Mouse (Mus musculus) midbrain, embryonic 14.5 days (tissue): ENCODE data around the gene Rfx5. TPM values are rescaled to one million over a fixed set of nuclear protein-coding genes. Genes with fewer than 3 reads are reported as not detected.
"Not testable (repeated sequence)": the region's sequence is repeated elsewhere in the genome, so short reads cannot be mapped to it uniquely, and the experiment has no call there.

Experiments
- ATAC-seq: fragments of 200-750 bp; cut with Nextera tagmentation; 2 replicates; pipeline ENCODE4 v1.8.0; 2017; ENCODE audit warnings: moderate number of reproducible peaks, moderate library complexity; ENCODE audit not compliant: low FRiP score, low TSS enrichment
- DNase-seq: peaks from one replicate; pipeline ENCODE4 v3.0.0-alpha.2; 2015
- H3K27ac ChIP-seq: fragments of 300-500 bp; sonication (generic); replicated peaks from 2 replicates; pipeline ENCODE4 v1.5.1; 2014; ENCODE audit warnings: mild to moderate bottlenecking, low read depth, low read length, moderate library complexity
- H3K27me3 ChIP-seq: fragments of 300-500 bp; sonication (generic); 2 replicates; pipeline ENCODE4 v1.6.1; 2014; ENCODE audit warnings: low read length, control low read depth, mixed read lengths; ENCODE audit not compliant: control insufficient read depth, insufficient read depth
- H3K36me3 ChIP-seq: fragments of 300-500 bp; sonication (generic); 2 replicates; pipeline ENCODE4 v1.6.1; 2014; ENCODE audit warnings: low read length, control low read depth; ENCODE audit not compliant: control insufficient read depth, insufficient read depth
- H3K4me1 ChIP-seq: fragments of 300-500 bp; sonication (generic); 2 replicates; pipeline ENCODE4 v1.6.1; 2014; ENCODE audit warnings: mild to moderate bottlenecking, antibody characterized with exemption, low read length, control low read depth; ENCODE audit not compliant: control insufficient read depth, insufficient read depth
- H3K4me2 ChIP-seq: fragments of 300-500 bp; sonication (generic); 2 replicates; pipeline ENCODE4 v1.6.1; 2014; ENCODE audit warnings: mild to moderate bottlenecking, low read length, moderate library complexity
- H3K4me3 ChIP-seq: fragments of 300-500 bp; sonication (generic); replicated peaks from 2 replicates; pipeline ENCODE4 v1.5.1; 2014; ENCODE audit warnings: low read depth, low read length
- H3K9ac ChIP-seq: fragments of 300-500 bp; sonication (generic); replicated peaks from 2 replicates; pipeline ENCODE4 v1.6.1; 2014; ENCODE audit warnings: mild to moderate bottlenecking, low read length, moderate library complexity
- H3K9me3 ChIP-seq: fragments of 300-500 bp; sonication (generic); 2 replicates; pipeline ENCODE4 v1.6.1; 2016; ENCODE audit warnings: low read length, control low read depth, mixed read lengths; ENCODE audit not compliant: control insufficient read depth
- WGBS: fragments of 180-500 bp; shearing (Covaris S2); extraction: QIAGEN DNeasy Blood & Tissue Kit; methylation state at CpG from one replicate; pipeline ENCODE4 v1.1.7; 2014; 5-methylcytosine and 5-hydroxymethylcytosine counted together
- polyA plus RNA-seq: library from polyadenylated mRNA; unstranded; fragments of >200 nt; fragmentation: Nextera tagmentation; extraction: Ambion mirVana; gene quantifications from 2 replicates; pipeline ENCODE4 v1.2.1, GENCODE M21; 2014

The Rfx5 gene
- polyA plus RNA-seq, 1 experiment from 2014 or later, result 8.3 TPM

DNA sequence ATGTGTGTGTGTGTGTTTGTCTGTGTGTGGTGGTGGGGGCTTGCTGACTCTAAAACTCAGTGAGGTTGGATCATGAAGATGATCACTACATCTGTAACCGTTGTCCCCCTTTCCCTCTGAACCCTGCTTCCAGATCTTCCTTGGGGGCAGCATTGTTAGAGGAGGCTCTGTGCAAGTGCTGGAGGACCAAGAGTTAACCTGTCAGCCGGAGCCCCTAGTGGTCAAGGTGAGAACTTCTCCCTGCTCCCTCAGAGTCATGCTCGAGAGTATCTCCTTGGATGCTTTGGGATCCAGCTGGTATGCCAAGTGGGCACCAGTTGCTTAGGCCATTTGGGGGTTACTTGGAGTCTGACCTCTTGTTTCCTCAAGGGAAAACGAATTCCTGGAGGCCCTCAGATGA is 10.2 kb upstream of the Rfx5 start:
- H3K36me3 ChIP-seq, H3K9ac ChIP-seq, H3K4me1 ChIP-seq, H3K27ac ChIP-seq, H3K4me2 ChIP-seq, H3K27me3 ChIP-seq, H3K4me3 ChIP-seq, DNase-seq, ATAC-seq, H3K9me3 ChIP-seq: not testable (repeated sequence)
- WGBS, result 16% methylated on average over 4 of the region's 4 CpGs

DNA sequence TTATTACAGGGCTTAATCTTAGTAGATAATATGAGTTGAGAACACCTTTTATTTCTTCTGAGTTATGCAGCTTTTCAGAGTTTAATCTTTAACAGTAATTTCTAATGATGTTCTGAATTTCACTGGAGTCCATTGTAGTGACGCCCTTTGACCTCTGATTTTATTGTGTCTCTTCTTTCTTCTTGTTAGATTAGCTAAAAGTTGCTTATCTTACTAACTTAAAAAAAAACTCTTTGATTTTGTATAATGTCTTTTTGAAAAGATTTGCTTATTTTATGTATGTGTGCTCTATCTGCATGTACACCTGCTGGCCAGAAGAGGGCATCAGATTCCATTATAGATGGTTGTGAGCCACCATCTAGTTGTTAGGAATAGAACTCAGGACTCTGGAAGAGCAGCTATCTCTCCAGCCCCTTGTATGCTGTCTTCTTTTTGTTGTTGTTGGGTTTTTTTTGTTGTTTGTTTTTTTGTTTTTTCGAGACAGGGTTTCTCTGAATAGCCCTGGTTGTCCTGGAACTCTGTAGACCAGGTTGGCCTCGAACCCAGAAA is 5.7 kb upstream of the Rfx5 start:
- WGBS, result 74% methylated on average over 3 of the region's 3 CpGs
- no peak for DNase-seq
- Histone ChIP-seq H3K4me2 (no peak overlapping the region), H3K4me3 (no peak overlapping the region), H3K27ac (no peak overlapping the region), H3K36me3 (no peaks in the 10 kb centered on the region), H3K9ac (no peak overlapping the region), H3K4me1 (peaks cover 6% of the 10 kb centered on the region; the same call in 1 of the 2 replicates), H3K27me3 (no peaks in the 10 kb centered on the region), H3K9me3 (no peaks in the 10 kb centered on the region)
- ATAC-seq, result no peak

DNA sequence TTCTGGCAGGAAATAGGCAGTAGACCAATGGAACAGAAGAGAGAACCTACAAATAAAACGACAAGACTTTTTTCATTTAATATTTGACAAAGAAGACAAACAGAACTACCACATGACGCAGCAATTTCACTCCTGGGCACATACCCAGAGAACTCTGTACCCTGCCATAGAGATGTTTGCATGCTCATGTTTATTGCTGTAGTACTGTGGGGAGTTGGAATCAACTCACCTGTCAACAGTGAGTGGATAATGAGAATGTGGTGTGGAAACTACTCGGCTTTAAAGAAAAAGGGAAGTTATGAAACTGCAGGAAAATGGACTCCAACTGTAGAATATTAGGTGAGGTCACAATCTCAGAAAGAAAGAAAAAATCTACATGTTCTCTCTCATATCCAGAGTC is 4.2 kb upstream of the Rfx5 start:
- no peak overlapping the region for H3K9ac ChIP-seq
- H3K27ac ChIP-seq, result no peak overlapping the region
- no peaks in the 10 kb centered on the region for H3K27me3 ChIP-seq
- ATAC-seq, result no peak
- H3K4me3 ChIP-seq, result no peak overlapping the region
- no peak for DNase-seq
- no peaks in the 10 kb centered on the region for H3K9me3 ChIP-seq
- H3K4me2 ChIP-seq, result no peak overlapping the region
- peaks cover 8% of the 10 kb centered on the region for H3K4me1 ChIP-seq
- H3K36me3 ChIP-seq, result no peaks in the 10 kb centered on the region
- WGBS, result 92% methylated on average over 3 of the region's 3 CpGs

DNA sequence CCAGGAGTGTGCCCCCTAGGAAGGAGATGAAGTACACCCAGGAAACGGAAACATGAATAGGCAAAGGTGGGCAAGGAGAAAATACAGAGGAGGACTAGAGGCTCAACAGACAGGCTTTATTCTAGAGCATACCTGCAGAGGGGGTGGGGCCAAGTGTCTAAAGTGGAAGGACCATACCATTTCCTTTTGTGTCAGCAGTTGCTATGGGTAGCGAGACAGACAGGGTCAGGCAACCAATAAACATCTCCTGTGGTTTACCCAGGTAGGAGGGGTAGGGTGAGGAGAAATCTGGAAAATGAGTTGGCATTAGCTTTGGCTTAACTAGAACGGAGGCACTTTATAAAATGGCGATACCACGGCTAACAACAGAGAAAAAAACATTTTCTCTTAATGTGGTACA is 1.1 kb upstream of the Rfx5 start:
- Histone ChIP-seq H3K36me3 (peaks cover 21% of the 10 kb centered on the region), H3K27me3 (no peaks in the 10 kb centered on the region), H3K9me3 (no peaks in the 10 kb centered on the region), H3K9ac (no peak overlapping the region; the same call in 1 of the 2 replicates), H3K4me3 (peak overlapping the region; percentile 57), H3K4me2 (peak overlapping the region; percentile 53), H3K4me1 (peaks cover 15% of the 10 kb centered on the region), H3K27ac (no peak overlapping the region)
- DNase-seq, result peak; percentile 20
- ATAC-seq, result no peak
- WGBS, result 73% methylated on average over 5 of the region's 5 CpGs

DNA sequence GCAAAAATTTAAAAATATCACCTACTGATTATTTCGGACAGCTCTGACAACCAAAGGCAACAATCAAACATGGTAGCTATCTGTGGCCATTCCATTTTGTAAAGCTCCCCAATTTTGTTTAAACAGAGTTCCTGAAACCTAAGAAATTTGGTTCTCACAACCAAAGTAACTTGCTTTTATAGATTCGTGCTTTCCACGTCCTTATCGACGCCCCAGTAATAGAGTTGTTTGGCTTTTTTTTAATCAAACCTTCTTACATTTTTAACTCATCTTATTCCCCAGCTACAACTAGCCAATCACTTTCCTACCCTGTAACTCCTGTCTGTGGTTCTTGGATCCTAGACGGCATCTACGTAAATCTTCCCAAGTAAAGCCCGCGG is 501 bp upstream of the Rfx5 start:
- DNase-seq (no peak), ATAC-seq (0 out of 2 replicates have a peak, but pooled peaks have one; percentile 12)
- 17% methylated on average over 9 of the region's 9 CpGs for WGBS
- Histone ChIP-seq H3K27me3 (no peaks in the 10 kb centered on the region), H3K9me3 (no peaks in the 10 kb centered on the region), H3K36me3 (peaks cover 27% of the 10 kb centered on the region), H3K4me3 (peak overlapping the region; percentile 57), H3K4me1 (peaks cover 15% of the 10 kb centered on the region), H3K4me2 (peak overlapping the region; percentile 53), H3K27ac (peak overlapping the region; percentile 88), H3K9ac (peak overlapping the region; percentile 76; the same call in 1 of the 2 replicates)

DNA sequence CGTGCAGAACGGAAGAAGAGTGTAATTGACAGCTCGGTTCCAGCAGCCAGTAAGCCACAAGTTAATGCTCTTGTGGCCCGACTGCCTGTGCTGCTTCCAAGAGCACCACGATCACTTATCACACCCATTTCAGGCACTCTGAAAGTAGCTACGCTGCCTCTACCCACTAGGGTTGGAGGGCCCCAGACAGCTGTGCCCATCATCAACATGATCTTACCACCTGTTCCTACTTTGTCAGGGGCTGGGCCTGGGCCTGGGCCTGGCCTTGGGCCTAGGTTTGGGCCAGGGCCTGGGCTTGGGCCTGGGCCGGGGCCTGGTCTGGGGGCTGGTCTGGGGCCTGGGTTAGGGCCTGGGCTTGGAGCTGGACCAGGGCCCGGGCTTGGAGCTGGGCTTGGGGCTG is 4.4 kb downstream of the Rfx5 start:
- WGBS, result 92% methylated on average over 8 of the region's 8 CpGs
- ATAC-seq (no peak), DNase-seq (no peak)
- Histone ChIP-seq H3K36me3 (peaks cover 37% of the 10 kb centered on the region), H3K4me2 (no peak overlapping the region), H3K9ac (0 out of 2 replicates have a peak overlapping the region, but pooled peaks have one; percentile 9), H3K4me3 (no peak overlapping the region), H3K27ac (no peak overlapping the region), H3K9me3 (no peaks in the 10 kb centered on the region), H3K4me1 (peaks cover 9% of the 10 kb centered on the region), H3K27me3 (no peaks in the 10 kb centered on the region)

DNA sequence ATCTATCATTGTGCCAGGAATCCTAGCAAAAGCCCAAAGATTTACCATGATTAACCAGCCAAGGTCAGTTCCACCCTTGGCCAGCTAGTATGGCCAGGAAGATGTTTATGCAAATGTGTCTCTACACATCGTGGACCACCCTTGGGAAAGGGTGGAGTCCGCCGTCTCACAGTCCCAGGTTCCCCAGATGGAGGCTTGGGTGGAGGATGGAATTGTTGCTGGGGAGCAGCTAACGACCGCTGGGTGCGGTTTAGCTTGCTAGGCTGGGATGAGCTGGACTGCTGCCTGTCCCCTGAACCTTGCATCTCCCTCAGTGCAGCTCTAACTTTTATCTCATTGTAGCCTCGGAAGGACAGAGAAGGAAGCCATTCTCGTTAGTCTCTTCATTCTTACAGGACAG is 6.0 kb downstream of the Rfx5 start:
- Histone ChIP-seq H3K4me1 (peaks cover 5% of the 10 kb centered on the region), H3K27me3 (no peaks in the 10 kb centered on the region), H3K9ac (no peak overlapping the region), H3K4me3 (no peak overlapping the region), H3K4me2 (no peak overlapping the region), H3K27ac (no peak overlapping the region), H3K36me3 (peaks cover 37% of the 10 kb centered on the region), H3K9me3 (no peaks in the 10 kb centered on the region)
- ATAC-seq (no peak), DNase-seq (no peak)
- 57% methylated on average over 8 of the region's 8 CpGs for WGBS

DNA sequence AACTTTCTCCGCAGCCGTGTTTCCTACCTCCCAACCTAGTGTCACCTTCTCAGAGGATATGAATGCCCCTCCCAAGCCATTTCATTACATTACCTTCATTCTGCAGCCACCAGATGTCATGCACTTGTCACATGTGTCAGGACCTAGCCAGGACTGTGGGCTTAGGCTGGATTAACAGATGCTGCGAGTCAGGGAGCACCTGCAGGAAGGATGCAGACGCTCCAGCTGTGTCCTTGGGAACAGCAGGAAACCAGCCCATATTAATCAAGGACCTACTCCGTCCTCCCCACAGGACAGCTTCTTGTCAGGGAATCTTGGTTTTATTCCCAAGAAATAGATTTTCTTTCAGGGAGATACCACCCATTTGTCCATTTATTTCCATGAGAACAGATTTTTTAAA is 6.4 kb downstream of the Rfx5 start:
- no peak overlapping the region for H3K4me2 ChIP-seq
- H3K9me3 ChIP-seq, result no peaks in the 10 kb centered on the region
- no peak overlapping the region for H3K9ac ChIP-seq
- peaks cover 37% of the 10 kb centered on the region for H3K36me3 ChIP-seq
- 50% methylated on average over 5 of the region's 5 CpGs for WGBS
- no peak overlapping the region for H3K4me3 ChIP-seq
- no peak overlapping the region for H3K27ac ChIP-seq
- ATAC-seq (no peak), DNase-seq (no peak)
- H3K27me3 ChIP-seq, result no peaks in the 10 kb centered on the region
- H3K4me1 ChIP-seq, result 0 out of 2 replicates have a peak, but pooled peaks cover under 1% of the 10 kb centered on the region

DNA sequence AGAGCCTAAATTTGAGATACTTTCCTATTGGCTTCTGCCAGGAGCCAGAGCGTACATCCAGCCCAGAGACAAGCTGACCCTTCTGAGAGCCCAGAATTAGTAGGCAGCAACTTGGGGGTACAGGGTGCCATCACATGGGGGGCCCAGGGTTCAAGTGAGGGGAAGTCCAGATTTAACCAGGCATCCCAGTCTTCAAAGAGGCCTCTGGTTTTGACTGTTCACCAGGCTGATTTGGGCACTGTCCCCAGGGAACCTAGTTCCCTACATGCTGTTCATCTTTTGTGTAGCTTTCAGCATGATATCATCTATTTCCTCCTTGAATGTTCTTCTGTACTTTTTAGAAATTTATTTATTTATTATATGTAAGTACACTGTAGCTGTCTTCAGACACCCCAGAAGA is 11.1 kb downstream of the Rfx5 start:
- Histone ChIP-seq H3K9me3 (no peaks in the 10 kb centered on the region), H3K4me1 (no peaks in the 10 kb centered on the region), H3K27ac (no peak overlapping the region), H3K36me3 (no peaks in the 10 kb centered on the region), H3K9ac (no peak overlapping the region), H3K27me3 (no peaks in the 10 kb centered on the region), H3K4me2 (no peak overlapping the region), H3K4me3 (no peak overlapping the region)
- ATAC-seq (no peak), DNase-seq (no peak)
- 100% methylated on average over 1 of the region's 1 CpGs for WGBS
